Mouse (Mus musculus) yolk sac, embryonic 10.5 days (tissue): Measurements from ENCODE around the gene Bcor.

ENCODE experiments used
- DNase-seq: peaks from one replicate; pipeline ENCODE4 v3.0.0-alpha.2; 2017; ENCODE audit warnings: low spot score

Bcor gene

GRCm38 (mm10) chrX:12126408-12127105, 33.6 kb downstream of the Bcor start:
- no peak for DNase-seq

GRCm38 (mm10) chrX:12124571-12124970, 35.6 kb downstream of the Bcor start:
- no peak for DNase-seq

GRCm38 (mm10) chrX:12123687-12124087, 36.5 kb downstream of the Bcor start:
- DNase-seq: no peak

- peak; percentile 60 for DNase-seq
Measured at GRCm38 (mm10) chrX:12122594-12123331, 37.4 kb downstream of the Bcor start.

GRCm38 (mm10) chrX:12119476-12119875, 40.7 kb downstream of the Bcor start:
- DNase-seq: no peak

- no peak for DNase-seq
Measured at GRCm38 (mm10) chrX:12116128-12116527, 44.0 kb downstream of the Bcor start.

- no peak for DNase-seq
Measured at GRCm38 (mm10) chrX:12112166-12112565, 48.0 kb downstream of the Bcor start.

GRCm38 (mm10) chrX:12110518-12110917, 49.6 kb downstream of the Bcor start:
- no peak for DNase-seq

GRCm38 (mm10) chrX:12105358-12105757, 54.8 kb downstream of the Bcor start:
- DNase-seq: no peak

GRCm38 (mm10) chrX:12096783-12097526, 63.2 kb downstream of the Bcor start:
- DNase-seq: no peak

GRCm38 (mm10) chrX:12093371-12093770, 66.8 kb downstream of the Bcor start:
- no peak for DNase-seq

- DNase-seq: peak; percentile 51
Measured at GRCm38 (mm10) chrX:12091431-12092061, 68.6 kb downstream of the Bcor start.

- peak; percentile 64 for DNase-seq
Measured at GRCm38 (mm10) chrX:12090871-12091404, 69.2 kb downstream of the Bcor start.

- DNase-seq: peak; percentile 76
Measured at GRCm38 (mm10) chrX:12090151-12090870, 69.8 kb downstream of the Bcor start.

- peak; percentile 25 for DNase-seq
Measured at GRCm38 (mm10) chrX:12089353-12090081, 70.6 kb downstream of the Bcor start.

- no peak for DNase-seq
Measured at GRCm38 (mm10) chrX:12089027-12089340, 71.2 kb downstream of the Bcor start.

- DNase-seq: peak; percentile 73
Measured at GRCm38 (mm10) chrX:12088301-12089026, 71.7 kb downstream of the Bcor start.

GRCm38 (mm10) chrX:12087511-12088300, 72.4 kb downstream of the Bcor start:
- DNase-seq: peak; percentile 25
